Mouse (Mus musculus): ENCODE data around the gene P2ry12.

P2ry12 gene

GRCm38 (mm10) chr3:59262704-59263103 lies at the start of gene P2ry12:
P2ry12 (minus strand) TSS chr3:59262871.
- no peak for DNase-seq (ENCODE audit: low read depth, low spot score)

- no peak for DNase-seq (ENCODE audit: low read depth, low spot score)
These were observed 42.8 kb upstream of the P2ry12 start for GRCm38 (mm10) chr3:59305518-59305917.

- DNase-seq (ENCODE audit: low read depth, low spot score): no peak
These were observed 42.3 kb upstream of the P2ry12 start for GRCm38 (mm10) chr3:59304944-59305343.

- no peak for DNase-seq (ENCODE audit: low read depth, low spot score)
These were observed 35.0 kb upstream of the P2ry12 start for GRCm38 (mm10) chr3:59297653-59298052.

GRCm38 (mm10) chr3:59296563-59297130 lies 34.0 kb upstream of the P2ry12 start:
- DNase-seq (ENCODE audit: low read depth, low spot score): no peak

GRCm38 (mm10) chr3:59295699-59296562 lies 33.3 kb upstream of the P2ry12 start:
- no peak for DNase-seq (ENCODE audit: low read depth, low spot score)

- DNase-seq (ENCODE audit: low read depth, low spot score): no peak
These were observed 30.9 kb upstream of the P2ry12 start for GRCm38 (mm10) chr3:59293437-59294199.

- DNase-seq (ENCODE audit: low read depth, low spot score): no peak
These were observed 27.9 kb upstream of the P2ry12 start for GRCm38 (mm10) chr3:59290551-59290950.

- DNase-seq (ENCODE audit: low read depth, low spot score): no peak
These were observed 15.9 kb upstream of the P2ry12 start for GRCm38 (mm10) chr3:59278620-59279019.

- no peak for DNase-seq (ENCODE audit: low read depth, low spot score)
These were observed 15.5 kb upstream of the P2ry12 start for GRCm38 (mm10) chr3:59278254-59278533.

- DNase-seq (ENCODE audit: low read depth, low spot score): no peak
These were observed 15.0 kb upstream of the P2ry12 start for GRCm38 (mm10) chr3:59277502-59278253.

GRCm38 (mm10) chr3:59270811-59271210 lies 8.1 kb upstream of the P2ry12 start:
- DNase-seq (ENCODE audit: low read depth, low spot score): no peak

- DNase-seq (ENCODE audit: low read depth, low spot score): no peak
These were observed 1.3 kb upstream of the P2ry12 start for GRCm38 (mm10) chr3:59263988-59264387.

- DNase-seq (ENCODE audit: low read depth, low spot score): no peak
These were observed 746 bp upstream of the P2ry12 start for GRCm38 (mm10) chr3:59263417-59263816.

- DNase-seq (ENCODE audit: low read depth, low spot score): no peak
These were observed 780 bp downstream of the P2ry12 start for GRCm38 (mm10) chr3:59261709-59262472.

- DNase-seq (ENCODE audit: low read depth, low spot score): no peak
These were observed 1.9 kb downstream of the P2ry12 start for GRCm38 (mm10) chr3:59260745-59261144.

GRCm38 (mm10) chr3:59257740-59258664 lies 4.7 kb downstream of the P2ry12 start:
- no peak for DNase-seq (ENCODE audit: low read depth, low spot score)

GRCm38 (mm10) chr3:59250454-59250853 lies 12.2 kb downstream of the P2ry12 start:
- DNase-seq (ENCODE audit: low read depth, low spot score): no peak

GRCm38 (mm10) chr3:59248031-59248430 lies 14.6 kb downstream of the P2ry12 start:
- DNase-seq (ENCODE audit: low read depth, low spot score): no peak

GRCm38 (mm10) chr3:59243384-59243783 lies 19.3 kb downstream of the P2ry12 start:
- no peak for DNase-seq (ENCODE audit: low read depth, low spot score)

Measured in embryo, embryonic 11.5 days (tissue).